Mouse (Mus musculus) hindbrain, embryonic 11.5 days (tissue): ENCODE results near the gene Usp13. TPM values are rescaled to one million over a fixed set of nuclear protein-coding genes. Genes with fewer than 3 reads are reported as not detected.

Experiments used
- ATAC-seq: fragments of 200-750 bp; cut with Nextera tagmentation; 2 replicates; pipeline ENCODE4 v1.8.0; 2017; ENCODE audit warnings: mild to moderate bottlenecking, moderate TSS enrichment, moderate library complexity; ENCODE audit not compliant: low FRiP score
- DNase-seq: peaks from one replicate; pipeline ENCODE4 v3.0.0-alpha.2; 2015; ENCODE audit warnings: low spot score
- H3K27ac ChIP-seq: fragments of 300-500 bp; sonication (generic); 2 replicates; pipeline ENCODE4 v1.5.1; 2014; ENCODE audit warnings: mild to moderate bottlenecking, low read depth, low read length
- H3K27me3 ChIP-seq: fragments of 300-500 bp; sonication (generic); 2 replicates; pipeline ENCODE4 v1.6.1; 2014; ENCODE audit warnings: mild to moderate bottlenecking, low read length, moderate library complexity, mixed read lengths; ENCODE audit not compliant: control insufficient read depth, insufficient read depth
- H3K36me3 ChIP-seq: fragments of 300-500 bp; sonication (generic); 2 replicates; pipeline ENCODE4 v1.6.1; 2014; ENCODE audit warnings: mild to moderate bottlenecking, low read length, moderate library complexity, mixed read lengths; ENCODE audit not compliant: control insufficient read depth, insufficient read depth
- H3K4me1 ChIP-seq: fragments of 300-500 bp; sonication (generic); replicated peaks from 2 replicates; pipeline ENCODE4 v1.6.1; 2014; ENCODE audit warnings: low read length, mixed read lengths; ENCODE audit not compliant: control insufficient read depth, insufficient read depth
- H3K4me2 ChIP-seq: fragments of 300-500 bp; sonication (generic); replicated peaks from 2 replicates; pipeline ENCODE4 v1.6.1; 2014; ENCODE audit warnings: mild to moderate bottlenecking, low read depth, low read length
- H3K4me3 ChIP-seq: fragments of 300-500 bp; sonication (generic); 2 replicates; pipeline ENCODE4 v1.5.1; 2014; ENCODE audit warnings: low read depth, low read length
- H3K9ac ChIP-seq: fragments of 300-500 bp; sonication (generic); 2 replicates; pipeline ENCODE4 v1.6.1; 2014; ENCODE audit warnings: low read depth, low read length
- H3K9me3 ChIP-seq: fragments of 300-500 bp; sonication (generic); 2 replicates; pipeline ENCODE4 v1.6.1; 2016; ENCODE audit warnings: low read length; ENCODE audit not compliant: control insufficient read depth
- WGBS: fragments of 180-500 bp; shearing (Covaris S2); extraction: QIAGEN DNeasy Blood & Tissue Kit; methylation state at CpG from one replicate; pipeline ENCODE4 v1.1.7; 2014; 5-methylcytosine and 5-hydroxymethylcytosine counted together
- polyA plus RNA-seq: library from polyadenylated mRNA; unstranded; fragments of >200 nt; fragmentation: Nextera tagmentation; extraction: Ambion mirVana; gene quantifications from 2 replicates; pipeline ENCODE4 v1.2.1, GENCODE M21; 2014

Gene Usp13
- polyA plus RNA-seq, 1 experiment from 2014 or later = 5.5 TPM

- H3K4me2 ChIP-seq = no peak overlapping the region
- H3K9me3 ChIP-seq = no peaks in the 10 kb centered on the region
- 84% methylated on average over 8 of the region's 8 CpGs for WGBS
- H3K4me3 ChIP-seq = no peak overlapping the region
- H3K36me3 ChIP-seq = no peaks in the 10 kb centered on the region
- no peaks in the 10 kb centered on the region for H3K27me3 ChIP-seq
- H3K27ac ChIP-seq = no peak overlapping the region
- H3K4me1 ChIP-seq = no peaks in the 10 kb centered on the region
- DNase-seq (no peak), ATAC-seq (no peak)
- no peak overlapping the region for H3K9ac ChIP-seq
Observed at GRCm38 (mm10) chr3:32905850-32906779, 88.8 kb downstream of the Usp13 start.

- Histone ChIP-seq H3K27ac (no peak overlapping the region), H3K4me3 (no peak overlapping the region), H3K4me2 (no peak overlapping the region), H3K27me3 (no peaks in the 10 kb centered on the region), H3K36me3 (no peaks in the 10 kb centered on the region), H3K4me1 (no peaks in the 10 kb centered on the region), H3K9me3 (no peaks in the 10 kb centered on the region), H3K9ac (no peak overlapping the region)
- DNase-seq = no peak
- WGBS = 91% methylated on average over 3 of the region's 3 CpGs
- ATAC-seq = no peak
Observed at GRCm38 (mm10) chr3:32908400-32908799, 91.1 kb downstream of the Usp13 start.

- no peaks in the 10 kb centered on the region for H3K4me1 ChIP-seq
- H3K27me3 ChIP-seq = no peaks in the 10 kb centered on the region
- H3K9me3 ChIP-seq = no peaks in the 10 kb centered on the region
- H3K4me2 ChIP-seq = no peak overlapping the region
- H3K27ac ChIP-seq = no peak overlapping the region
- WGBS = 59% methylated on average over 7 of the region's 7 CpGs
- DNase-seq (peak; percentile 49), ATAC-seq (no peak)
- H3K4me3 ChIP-seq = no peak overlapping the region
- H3K36me3 ChIP-seq = 0 out of 2 replicates have a peak, but pooled peaks cover 3% of the 10 kb centered on the region
- no peak overlapping the region for H3K9ac ChIP-seq
Observed at GRCm38 (mm10) chr3:32910071-32910551, 92.8 kb downstream of the Usp13 start.

- Histone ChIP-seq H3K4me3 (no peak overlapping the region), H3K27me3 (no peaks in the 10 kb centered on the region), H3K9ac (no peak overlapping the region), H3K36me3 (peaks cover 3% of the 10 kb centered on the region; the same call in 1 of the 2 replicates), H3K4me2 (no peak overlapping the region), H3K9me3 (no peaks in the 10 kb centered on the region), H3K4me1 (no peaks in the 10 kb centered on the region), H3K27ac (no peak overlapping the region)
- DNase-seq (no peak), ATAC-seq (no peak)
- WGBS = 91% methylated on average over 6 of the region's 6 CpGs
Observed at GRCm38 (mm10) chr3:32924168-32924567, 106.8 kb downstream of the Usp13 start.

- Histone ChIP-seq H3K36me3 (no peaks in the 10 kb centered on the region), H3K4me2 (no peak overlapping the region), H3K9me3 (no peaks in the 10 kb centered on the region), H3K27me3 (no peaks in the 10 kb centered on the region), H3K27ac (no peak overlapping the region), H3K9ac (no peak overlapping the region), H3K4me1 (no peaks in the 10 kb centered on the region), H3K4me3 (no peak overlapping the region)
- 87% methylated on average over 8 of the region's 8 CpGs for WGBS
- ATAC-seq (no peak), DNase-seq (no peak)
Observed at GRCm38 (mm10) chr3:32939802-32940501, 122.6 kb downstream of the Usp13 start.

- Histone ChIP-seq H3K36me3 (no peaks in the 10 kb centered on the region), H3K9me3 (no peaks in the 10 kb centered on the region), H3K27ac (no peak overlapping the region), H3K4me3 (no peak overlapping the region), H3K27me3 (no peaks in the 10 kb centered on the region), H3K9ac (no peak overlapping the region), H3K4me1 (no peaks in the 10 kb centered on the region), H3K4me2 (no peak overlapping the region)
- DNase-seq (no peak), ATAC-seq (no peak)
- WGBS = 82% methylated on average over 5 of the region's 5 CpGs
Observed at GRCm38 (mm10) chr3:32947486-32947885, 130.1 kb downstream of the Usp13 start.

GRCm38 (mm10) chr3:32951382-32951781 is 134.0 kb downstream of the Usp13 start:
- Histone ChIP-seq H3K4me3 (no peak overlapping the region), H3K9ac (no peak overlapping the region), H3K27ac (no peak overlapping the region), H3K27me3 (no peaks in the 10 kb centered on the region), H3K4me1 (no peaks in the 10 kb centered on the region), H3K9me3 (no peaks in the 10 kb centered on the region), H3K36me3 (no peaks in the 10 kb centered on the region), H3K4me2 (no peak overlapping the region)
- no peak for DNase-seq
- ATAC-seq = no peak
- WGBS = 12% methylated on average over 1 of the region's 1 CpGs

- Histone ChIP-seq H3K4me3 (no peak overlapping the region), H3K4me2 (no peak overlapping the region), H3K9me3 (no peaks in the 10 kb centered on the region), H3K27ac (no peak overlapping the region), H3K27me3 (no peaks in the 10 kb centered on the region), H3K36me3 (no peaks in the 10 kb centered on the region), H3K4me1 (no peaks in the 10 kb centered on the region), H3K9ac (no peak overlapping the region)
- DNase-seq = no peak
- no peak for ATAC-seq
- 91% methylated on average over 3 of the region's 3 CpGs for WGBS
Observed at GRCm38 (mm10) chr3:32961494-32961893, 144.1 kb downstream of the Usp13 start.
